Mouse (Mus musculus): ENCODE results near the gene Gcnt4.

The Gcnt4 gene

GRCm38 (mm10) chr13:96947722-96948121 lies 23.2 kb downstream of the Gcnt4 start:
- no peak for DNase-seq (ENCODE audit: low spot score)

GRCm38 (mm10) chr13:96951880-96952279 lies 27.4 kb downstream of the Gcnt4 start:
- no peak for DNase-seq (ENCODE audit: low spot score)

GRCm38 (mm10) chr13:96956466-96956865 lies 32.0 kb downstream of the Gcnt4 start:
- no peak for DNase-seq (ENCODE audit: low spot score)

- no peak for DNase-seq (ENCODE audit: low spot score)
These were observed 35.5 kb downstream of the Gcnt4 start for GRCm38 (mm10) chr13:96960019-96960418.

GRCm38 (mm10) chr13:96961366-96962157 lies 37.1 kb downstream of the Gcnt4 start:
- no peak for DNase-seq (ENCODE audit: low spot score)

GRCm38 (mm10) chr13:96962801-96963200 lies 38.3 kb downstream of the Gcnt4 start:
- no peak for DNase-seq (ENCODE audit: low spot score)

- DNase-seq (ENCODE audit: low spot score), result no peak
These were observed 40.5 kb downstream of the Gcnt4 start for GRCm38 (mm10) chr13:96964981-96965380.

- DNase-seq (ENCODE audit: low spot score), result no peak
These were observed 42.0 kb downstream of the Gcnt4 start for GRCm38 (mm10) chr13:96966210-96967089.

- no peak for DNase-seq (ENCODE audit: low spot score)
These were observed 42.6 kb downstream of the Gcnt4 start for GRCm38 (mm10) chr13:96967091-96967490.

GRCm38 (mm10) chr13:96967822-96968221 lies 43.3 kb downstream of the Gcnt4 start:
- DNase-seq (ENCODE audit: low spot score), result no peak

- no peak for DNase-seq (ENCODE audit: low spot score)
These were observed 46.6 kb downstream of the Gcnt4 start for GRCm38 (mm10) chr13:96971076-96971475.

GRCm38 (mm10) chr13:96971861-96972282 lies 47.4 kb downstream of the Gcnt4 start:
- DNase-seq (ENCODE audit: low spot score), result no peak

- no peak for DNase-seq (ENCODE audit: low spot score)
These were observed 48.8 kb downstream of the Gcnt4 start for GRCm38 (mm10) chr13:96973318-96973717.

GRCm38 (mm10) chr13:96976986-96977595 lies 52.6 kb downstream of the Gcnt4 start:
- no peak for DNase-seq (ENCODE audit: low spot score)

- DNase-seq (ENCODE audit: low spot score), result no peak
These were observed 56.1 kb downstream of the Gcnt4 start for GRCm38 (mm10) chr13:96980561-96980960.

GRCm38 (mm10) chr13:96983251-96984126 lies 59.0 kb downstream of the Gcnt4 start:
- no peak for DNase-seq (ENCODE audit: low spot score)

- no peak for DNase-seq (ENCODE audit: low spot score)
These were observed 60.2 kb downstream of the Gcnt4 start for GRCm38 (mm10) chr13:96984688-96985087.

- DNase-seq (ENCODE audit: low spot score), result no peak
These were observed 61.2 kb downstream of the Gcnt4 start for GRCm38 (mm10) chr13:96985599-96986275.

- DNase-seq (ENCODE audit: low spot score), result no peak
These were observed 64.6 kb downstream of the Gcnt4 start for GRCm38 (mm10) chr13:96989129-96989528.

GRCm38 (mm10) chr13:96990045-96990444 lies 65.6 kb downstream of the Gcnt4 start:
- no peak for DNase-seq (ENCODE audit: low spot score)

All from ovary, postnatal 36 days (tissue).